Mouse (Mus musculus): Measurements from ENCODE around the gene Fam114a2. TPM values are rescaled to one million over a fixed set of nuclear protein-coding genes. Genes with fewer than 3 reads are reported as not detected.

The Fam114a2 gene
- polyA plus RNA-seq, 1 experiment = 40.2 TPM

DNA sequence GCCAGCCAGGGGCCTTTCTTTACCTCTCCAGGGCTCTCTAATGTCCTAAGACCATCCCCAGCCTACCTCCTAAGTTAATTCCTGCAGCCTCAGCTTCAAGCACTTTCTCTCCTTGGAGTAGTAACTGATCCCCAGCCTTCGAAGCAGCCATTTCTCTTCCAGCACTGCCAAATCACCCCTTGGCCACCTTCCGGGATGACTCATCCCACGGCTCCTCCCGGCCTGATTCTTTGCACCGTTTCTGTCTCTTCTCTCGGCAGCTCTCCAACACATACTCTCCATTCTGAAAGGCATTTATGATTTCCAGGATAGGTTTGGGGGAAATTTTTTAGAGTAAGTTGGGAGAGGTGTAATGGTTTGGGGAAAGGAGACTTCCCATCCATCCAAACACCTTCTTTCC, 58.7 kb downstream of the Fam114a2 start:
- Histone ChIP-seq H3K27ac (ENCODE audit: insufficient read depth, low read length) (no peak overlapping the region), H3K4me3 (ENCODE audit: insufficient read depth, low read length) (no peak overlapping the region), H3K4me1 (ENCODE audit: control insufficient read depth, insufficient read depth, low read length) (peaks cover 6% of the 10 kb centered on the region; the same call in 1 of the 2 replicates)
- no peak for TF ChIP-seq POLR2A (IDR thresholded peaks at IDR 0.05; ENCODE audit: low read depth, low read length)
- no peak for TF ChIP-seq CTCF (IDR thresholded peaks at IDR 0.05; ENCODE audit: borderline replicate concordance, insufficient read depth, low read length)

DNA sequence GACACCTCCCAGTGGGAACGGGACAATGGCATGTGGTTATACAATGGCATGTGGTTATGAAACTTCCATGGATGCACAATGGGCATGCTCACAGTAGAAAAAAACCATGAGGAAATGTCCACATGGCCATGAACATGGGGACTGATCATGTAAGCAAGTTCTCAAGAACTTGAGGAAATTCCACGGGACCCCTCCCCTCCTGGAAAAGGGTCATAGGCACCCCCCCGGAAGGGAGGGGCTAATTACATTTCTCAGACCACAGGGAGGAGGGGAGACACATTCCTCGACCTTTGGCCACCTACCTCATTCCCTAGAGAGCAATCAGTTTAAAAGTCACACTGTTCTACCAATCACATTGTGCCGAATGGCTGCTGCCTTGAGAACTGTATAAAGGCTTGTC, 64.0 kb downstream of the Fam114a2 start:
- no peak overlapping the region for H3K4me3 ChIP-seq (ENCODE audit: insufficient read depth, low read length)
- TF ChIP-seq CTCF (IDR thresholded peaks at IDR 0.05; ENCODE audit: borderline replicate concordance, insufficient read depth, low read length) (no peak), POLR2A (IDR thresholded peaks at IDR 0.05; ENCODE audit: low read depth, low read length) (no peak)
- peaks cover 7% of the 10 kb centered on the region; the same call in 1 of the 2 replicates for H3K4me1 ChIP-seq (ENCODE audit: control insufficient read depth, insufficient read depth, low read length)
- no peak overlapping the region for H3K27ac ChIP-seq (ENCODE audit: insufficient read depth, low read length)

DNA sequence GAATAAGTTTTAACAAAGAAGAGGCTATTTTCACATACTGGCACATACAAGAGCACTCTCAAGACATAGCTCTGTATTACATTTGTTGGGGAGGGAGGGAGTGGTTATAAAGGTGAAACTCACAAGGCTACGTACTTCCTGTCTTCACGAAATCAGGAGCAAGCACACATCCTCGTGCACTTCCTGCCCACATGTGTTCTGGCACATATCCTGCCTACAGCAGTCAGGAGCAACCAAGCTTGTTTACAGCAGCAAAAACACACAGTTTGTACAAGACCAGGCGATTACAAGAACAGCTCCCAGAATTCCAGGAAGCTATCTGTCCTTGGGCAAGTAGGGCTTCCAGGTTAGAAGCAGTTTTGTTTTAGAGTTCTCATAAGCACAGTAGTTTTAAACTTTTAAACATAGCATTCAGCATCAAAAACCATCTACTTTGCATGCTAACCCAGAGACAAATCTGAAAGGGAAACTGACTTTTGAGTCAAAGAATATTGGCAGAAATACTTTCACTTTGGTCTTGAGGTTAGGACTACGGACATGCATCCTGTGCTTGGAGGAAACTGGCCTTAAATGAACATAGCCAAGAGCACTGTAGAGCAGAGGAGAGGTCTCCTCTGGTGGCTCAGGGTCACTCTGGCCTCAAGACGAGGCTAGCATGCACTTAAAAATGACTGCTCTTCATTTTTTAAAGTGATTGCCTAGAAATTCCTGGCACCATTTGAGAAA, 73.0 kb downstream of the Fam114a2 start:
- Histone ChIP-seq H3K4me1 (ENCODE audit: control insufficient read depth, insufficient read depth, low read length) (no peaks in the 10 kb centered on the region), H3K4me3 (ENCODE audit: insufficient read depth, low read length) (no peak overlapping the region), H3K27ac (ENCODE audit: insufficient read depth, low read length) (no peak overlapping the region)
- TF ChIP-seq CTCF (IDR thresholded peaks at IDR 0.05; ENCODE audit: borderline replicate concordance, insufficient read depth, low read length) (no peak), POLR2A (IDR thresholded peaks at IDR 0.05; ENCODE audit: low read depth, low read length) (no peak)

DNA sequence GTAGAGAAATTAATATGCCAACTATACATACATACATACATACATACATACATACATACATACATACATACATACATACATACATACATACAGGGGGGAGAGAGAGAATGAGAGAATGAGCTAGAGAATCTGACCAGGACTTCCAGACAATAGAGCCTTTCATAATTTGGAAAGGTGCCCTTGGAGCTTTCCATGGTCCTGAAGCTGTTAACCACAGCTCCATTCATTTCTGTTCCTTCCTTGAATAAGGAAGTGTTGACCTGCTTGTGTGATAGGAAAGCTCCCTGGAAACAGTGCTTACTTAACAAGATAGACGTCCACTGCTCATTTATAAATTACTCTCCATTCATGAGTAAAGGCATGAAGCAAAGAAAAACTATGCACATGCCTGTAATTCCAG, 84.3 kb downstream of the Fam114a2 start:
- H3K4me1 ChIP-seq (ENCODE audit: control insufficient read depth, insufficient read depth, low read length) = no peaks in the 10 kb centered on the region
- H3K27ac ChIP-seq (ENCODE audit: insufficient read depth, low read length) = no peak overlapping the region
- no peak for TF ChIP-seq CTCF (IDR thresholded peaks at IDR 0.05; ENCODE audit: borderline replicate concordance, insufficient read depth, low read length)
- TF ChIP-seq POLR2A (IDR thresholded peaks at IDR 0.05; ENCODE audit: low read depth, low read length) = no peak
- no peak overlapping the region for H3K4me3 ChIP-seq (ENCODE audit: insufficient read depth, low read length)

Other genes with a start within 250 kb of the Fam114a2 start
- gene Mfap3, start within 50 bp of the Fam114a2 start, polyA plus RNA-seq (2011; ENCODE audit: insufficient read length, low read depth, missing spikeins) = 43.9 and 52.4 TPM in 2 replicates
- gene Galnt10, start 126.8 kb upstream of the Fam114a2 start, polyA plus RNA-seq (2011; ENCODE audit: insufficient read length, low read depth, missing spikeins) = 48.3 and 51.8 TPM in 2 replicates